In the genomic region with DNA sequence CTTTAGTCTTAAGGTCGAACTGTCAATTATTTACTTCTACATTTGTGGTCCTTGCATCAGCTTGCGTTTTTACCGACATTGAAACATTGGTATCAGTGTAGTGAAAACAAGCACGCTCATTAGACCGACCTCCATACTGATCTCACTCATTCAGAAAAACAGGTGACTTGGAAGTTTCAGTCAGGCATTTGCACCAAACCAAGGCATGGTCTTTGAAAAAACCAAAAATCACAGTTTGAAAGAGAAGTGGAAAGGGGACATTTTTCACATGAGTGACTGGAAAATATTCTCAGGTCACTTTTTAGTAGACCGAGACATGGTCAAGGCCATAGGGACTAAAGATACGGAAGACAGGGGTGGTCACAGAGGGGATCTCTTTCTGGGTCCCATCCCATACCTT, we compare ENCODE assay signal across 1 mouse cellular context.
TF ChIP-seq lines count a peak whose summit lies in the region.

No protein-coding gene starts in this region.

TF ChIP-seq in CH12.LX, 34 proteins besides CTCF, POLR2A, EP300 and RAD21 (continued from another document):
- no peak for TF ChIP-seq USF2 (conservative IDR thresholded peaks at IDR 0.05; ENCODE audit: low read depth, low read length)
- TF ChIP-seq POLR2AphosphoS2 (IDR thresholded peaks at IDR 0.05; ENCODE audit: low read depth, low read length) = no peak
- TF ChIP-seq GABPA (IDR thresholded peaks at IDR 0.05; ENCODE audit: insufficient replicate concordance, low read depth, low read length) = no peak
- peak; percentile 95 for TF ChIP-seq BHLHE40 (IDR thresholded peaks at IDR 0.05; ENCODE audit: low read depth, low read length)
- no peak for TF ChIP-seq NELFE (IDR thresholded peaks at IDR 0.05; ENCODE audit: low read depth, low read length)
- TF ChIP-seq MEF2A (IDR thresholded peaks at IDR 0.05; ENCODE audit: borderline replicate concordance, low read depth, low read length) = peak; percentile 77; the same call in 1 of the 2 replicates
- no peak for TF ChIP-seq NRF1 (IDR thresholded peaks at IDR 0.05; ENCODE audit: low read depth, low read length)
- peak; percentile 90 for TF ChIP-seq CHD1 (IDR thresholded peaks at IDR 0.05; ENCODE audit: low read depth, low read length)
- TF ChIP-seq TBP (conservative IDR thresholded peaks at IDR 0.05; ENCODE audit: low read depth, low read length) = no peak
